Mouse (Mus musculus): ENCODE results near the gene Arpp21. TPM values are rescaled to one million over a fixed set of nuclear protein-coding genes. Genes with fewer than 3 reads are reported as not detected.

Gene Arpp21
- polyA plus RNA-seq, 1 experiment from 2014 or later: 0.77 TPM

DNA sequence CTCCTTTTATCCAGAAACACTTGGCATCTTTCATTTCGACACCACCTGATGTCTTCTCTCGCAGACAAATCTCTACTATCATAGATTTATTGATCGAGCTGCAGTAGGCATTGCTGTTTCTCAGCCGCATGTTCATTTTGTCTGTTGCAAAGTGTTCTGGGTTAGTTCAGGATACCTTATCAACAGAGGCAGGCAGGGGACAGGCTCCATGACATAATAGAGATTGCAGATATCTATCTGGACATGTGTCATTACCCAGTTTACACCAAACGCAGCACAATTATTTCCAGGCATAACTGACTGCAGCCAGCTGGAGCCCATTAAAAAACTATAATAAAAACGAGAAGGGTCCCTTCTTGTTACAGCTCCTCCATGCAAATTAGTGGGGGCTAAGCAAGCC, 59.4 kb downstream of the Arpp21 start:
- 20% methylated on average over 6 of the region's 6 CpGs for WGBS (ENCODE audit: insufficient replicate concordance)
- Histone ChIP-seq H3K27ac (replicated peaks) (no peak overlapping the region), H3K36me3 (replicated peaks) (no peaks in the 10 kb centered on the region), H3K4me2 (peak overlapping the region; percentile 29), H3K4me1 (replicated peaks) (peaks cover 71% of the 10 kb centered on the region), H3K9ac (no peak overlapping the region), H3K9me3 (replicated peaks) (no peaks in the 10 kb centered on the region), H3K27me3 (no peaks in the 10 kb centered on the region), H3K4me3 (replicated peaks) (no peak overlapping the region)
- ATAC-seq (ENCODE audit: insufficient read depth): peak; percentile 56

DNA sequence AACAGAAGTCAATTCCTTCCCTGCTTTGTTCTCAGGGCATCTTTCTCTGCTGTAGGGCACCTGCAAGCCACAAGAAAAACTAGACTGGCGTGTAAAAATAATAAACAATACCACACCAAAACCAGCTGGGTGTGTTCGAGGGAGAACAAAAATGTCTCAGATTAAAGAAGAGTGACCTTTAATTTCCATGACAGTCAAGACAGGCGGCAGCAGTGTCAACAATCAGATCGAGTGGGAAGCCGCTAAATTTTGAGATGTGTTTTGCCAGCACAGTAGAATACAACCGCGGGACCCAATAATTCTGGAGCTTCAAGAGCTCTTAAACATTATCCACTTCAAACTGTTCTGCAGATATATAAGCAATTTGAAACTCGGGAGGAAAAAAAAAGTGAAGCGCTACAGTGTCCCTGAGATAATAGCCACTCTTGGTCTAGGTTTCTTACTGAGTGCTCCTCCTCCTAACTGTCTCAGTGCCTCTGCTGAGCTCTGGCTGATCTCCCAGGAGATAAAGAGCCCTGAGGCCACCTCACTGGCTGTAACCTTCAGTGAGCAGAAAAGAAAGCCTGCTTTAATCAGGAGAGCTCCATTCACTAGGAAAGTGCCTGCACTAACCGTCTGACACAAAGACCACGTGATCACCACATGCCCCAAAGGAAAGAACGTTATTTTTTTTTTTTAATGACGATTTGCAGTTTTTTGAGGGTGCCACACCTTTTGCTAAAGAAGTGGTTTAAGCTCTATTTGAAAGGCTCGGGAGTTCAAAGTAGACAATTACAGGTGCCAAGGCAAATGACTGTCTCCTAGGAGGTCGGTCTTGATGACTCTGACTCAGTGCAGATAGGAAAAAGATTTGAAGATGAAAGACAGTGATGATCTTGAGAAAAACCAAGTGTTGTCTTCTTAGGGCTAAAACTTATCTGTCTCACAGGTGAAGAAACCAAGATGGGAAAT, 61.1 kb downstream of the Arpp21 start:
- H3K27me3 ChIP-seq: no peaks in the 10 kb centered on the region
- peak; percentile 82 for ATAC-seq (ENCODE audit: insufficient read depth)
- no peak overlapping the region for H3K27ac ChIP-seq (replicated peaks)
- H3K9ac ChIP-seq: no peak overlapping the region
- peaks cover 61% of the 10 kb centered on the region for H3K4me1 ChIP-seq (replicated peaks)
- H3K9me3 ChIP-seq (replicated peaks): no peaks in the 10 kb centered on the region
- H3K36me3 ChIP-seq (replicated peaks): no peaks in the 10 kb centered on the region
- H3K4me2 ChIP-seq: peak overlapping the region; percentile 42
- peak overlapping the region; percentile 33 for H3K4me3 ChIP-seq (replicated peaks)
- 11% methylated on average over 15 of the region's 15 CpGs for WGBS (ENCODE audit: insufficient replicate concordance)

DNA sequence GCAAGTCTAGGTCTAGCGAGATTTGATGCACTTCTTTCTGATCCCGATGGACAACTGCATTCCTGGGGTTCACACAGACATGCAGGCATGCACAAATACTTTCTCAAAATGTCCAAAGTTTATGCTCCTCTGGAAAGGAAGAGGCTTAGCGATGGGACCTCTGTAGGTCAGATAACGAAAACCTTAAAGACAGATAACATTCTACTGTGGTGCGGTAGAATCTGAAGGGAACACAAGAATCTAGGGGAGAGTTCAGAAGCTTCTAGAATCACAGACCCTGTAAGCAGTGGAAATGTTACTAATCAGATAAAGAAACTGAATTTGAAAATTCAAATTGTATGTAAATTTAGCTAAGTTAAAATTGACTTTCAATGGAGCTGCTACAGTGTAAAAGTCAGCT, 62.0 kb downstream of the Arpp21 start:
- H3K36me3 ChIP-seq (replicated peaks): no peaks in the 10 kb centered on the region
- no peak overlapping the region for H3K27ac ChIP-seq (replicated peaks)
- no peak for ATAC-seq (ENCODE audit: insufficient read depth)
- H3K4me1 ChIP-seq (replicated peaks): peaks cover 55% of the 10 kb centered on the region
- H3K9ac ChIP-seq: no peak overlapping the region
- H3K27me3 ChIP-seq: no peaks in the 10 kb centered on the region
- no peak overlapping the region for H3K4me3 ChIP-seq (replicated peaks)
- no peaks in the 10 kb centered on the region for H3K9me3 ChIP-seq (replicated peaks)
- WGBS (ENCODE audit: insufficient replicate concordance): 37% methylated on average over 5 of the region's 5 CpGs
- peak overlapping the region; percentile 42 for H3K4me2 ChIP-seq

DNA sequence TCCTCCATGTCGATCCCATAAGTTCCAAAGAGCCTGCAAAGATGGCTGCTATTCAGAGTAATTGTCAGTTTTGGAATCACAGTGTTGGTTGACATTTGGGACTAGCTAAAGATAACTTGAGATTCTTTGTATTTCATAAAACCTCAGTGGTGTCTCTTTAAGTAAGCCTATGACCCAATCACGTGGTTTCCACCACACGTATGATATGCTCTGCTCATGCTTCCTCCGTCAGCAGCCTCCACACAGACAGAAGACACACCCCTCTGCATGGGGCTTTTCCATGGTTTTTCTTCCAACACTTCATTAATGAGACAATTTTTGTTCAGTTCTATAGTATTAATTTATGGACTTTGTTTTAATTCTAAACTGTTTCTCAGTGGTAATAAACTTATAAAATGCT, 71.1 kb downstream of the Arpp21 start:
- Histone ChIP-seq H3K27ac (replicated peaks) (no peak overlapping the region), H3K27me3 (no peaks in the 10 kb centered on the region), H3K4me1 (replicated peaks) (no peaks in the 10 kb centered on the region), H3K4me3 (replicated peaks) (no peak overlapping the region), H3K36me3 (replicated peaks) (no peaks in the 10 kb centered on the region), H3K9ac (no peak overlapping the region), H3K9me3 (replicated peaks) (no peaks in the 10 kb centered on the region), H3K4me2 (no peak overlapping the region)
- ATAC-seq (ENCODE audit: insufficient read depth): no peak
- 44% methylated on average over 4 of the region's 4 CpGs for WGBS (ENCODE audit: insufficient replicate concordance)

DNA sequence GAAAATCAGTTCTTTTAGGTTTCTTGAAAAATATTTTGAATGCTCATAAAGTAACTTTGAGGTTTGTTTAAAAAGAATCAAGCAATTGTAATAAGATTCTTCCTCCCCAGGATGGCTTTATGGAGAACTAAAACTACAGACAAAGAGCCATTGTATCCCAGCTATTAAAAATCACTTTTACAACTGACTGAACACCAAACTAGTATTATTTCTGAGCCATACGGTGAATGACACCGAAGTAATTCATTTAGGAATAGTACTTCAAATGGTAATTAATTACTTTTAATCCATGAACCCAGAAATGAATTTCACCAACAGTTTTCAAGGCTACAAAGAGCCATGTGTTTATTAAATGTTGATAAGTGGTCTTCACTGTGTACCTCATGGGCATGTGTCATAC, 74.8 kb downstream of the Arpp21 start:
- H3K9me3 ChIP-seq (replicated peaks): no peaks in the 10 kb centered on the region
- no peak overlapping the region for H3K27ac ChIP-seq (replicated peaks)
- H3K9ac ChIP-seq: no peak overlapping the region
- H3K4me3 ChIP-seq (replicated peaks): no peak overlapping the region
- H3K4me2 ChIP-seq: no peak overlapping the region
- no peak for ATAC-seq (ENCODE audit: insufficient read depth)
- 75% methylated on average over 2 of the region's 2 CpGs for WGBS (ENCODE audit: insufficient replicate concordance)
- H3K27me3 ChIP-seq: no peaks in the 10 kb centered on the region
- H3K36me3 ChIP-seq (replicated peaks): no peaks in the 10 kb centered on the region
- H3K4me1 ChIP-seq (replicated peaks): no peaks in the 10 kb centered on the region

DNA sequence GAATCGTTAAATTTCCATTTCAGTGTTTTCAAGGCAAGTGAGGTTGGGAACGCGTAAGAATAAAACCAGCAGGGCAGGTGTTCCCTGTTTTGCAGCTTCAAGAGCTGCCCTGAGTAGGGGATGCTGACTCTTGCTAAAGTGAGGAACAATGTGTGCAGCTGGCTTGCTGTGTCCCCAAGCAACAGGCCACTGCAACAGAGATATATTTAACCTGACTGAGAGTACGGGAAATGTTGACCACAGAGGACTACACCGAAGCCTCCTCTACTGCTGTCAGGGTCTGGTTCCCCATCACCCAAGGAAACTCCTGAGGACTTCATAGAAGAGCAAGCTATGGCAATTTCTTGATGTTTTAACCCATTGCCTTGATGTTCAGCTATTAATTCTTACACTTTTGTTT, 81.8 kb downstream of the Arpp21 start:
- H3K9ac ChIP-seq: no peak overlapping the region
- 47% methylated on average over 5 of the region's 5 CpGs for WGBS (ENCODE audit: insufficient replicate concordance)
- no peak overlapping the region for H3K27ac ChIP-seq (replicated peaks)
- H3K4me2 ChIP-seq: no peak overlapping the region
- peaks cover 9% of the 10 kb centered on the region for H3K4me1 ChIP-seq (replicated peaks)
- H3K9me3 ChIP-seq (replicated peaks): no peaks in the 10 kb centered on the region
- no peak overlapping the region for H3K4me3 ChIP-seq (replicated peaks)
- ATAC-seq (ENCODE audit: insufficient read depth): no peak
- no peaks in the 10 kb centered on the region for H3K27me3 ChIP-seq
- no peaks in the 10 kb centered on the region for H3K36me3 ChIP-seq (replicated peaks)

DNA sequence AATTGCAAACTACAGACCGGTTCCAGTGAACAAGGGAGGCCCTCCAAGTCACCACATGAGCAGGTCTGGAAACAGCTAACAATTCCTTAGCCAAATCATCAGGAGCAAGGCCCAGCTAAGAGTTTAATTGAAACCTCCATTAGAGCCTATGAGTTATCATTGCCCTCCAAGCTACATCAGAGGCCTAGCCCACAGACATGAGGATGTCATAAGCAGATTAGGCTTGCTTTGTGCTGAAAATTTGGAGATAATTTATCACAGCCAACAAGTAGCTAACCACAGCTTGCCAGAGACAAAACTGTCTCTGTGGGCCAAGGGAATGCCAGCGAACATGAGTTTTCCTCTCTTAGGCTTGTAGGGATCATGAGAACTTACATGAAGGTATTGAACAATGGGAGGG, 83.0 kb downstream of the Arpp21 start:
- Histone ChIP-seq H3K27me3 (no peaks in the 10 kb centered on the region), H3K36me3 (replicated peaks) (no peaks in the 10 kb centered on the region), H3K9ac (no peak overlapping the region), H3K27ac (replicated peaks) (no peak overlapping the region), H3K4me2 (0 out of 2 replicates have a peak overlapping the region, but pooled peaks have one; percentile 2), H3K9me3 (replicated peaks) (no peaks in the 10 kb centered on the region), H3K4me1 (replicated peaks) (peaks cover 9% of the 10 kb centered on the region), H3K4me3 (replicated peaks) (no peak overlapping the region)
- peak; percentile 62 for ATAC-seq (ENCODE audit: insufficient read depth)
- 57% methylated on average over 2 of the region's 2 CpGs for WGBS (ENCODE audit: insufficient replicate concordance)

DNA sequence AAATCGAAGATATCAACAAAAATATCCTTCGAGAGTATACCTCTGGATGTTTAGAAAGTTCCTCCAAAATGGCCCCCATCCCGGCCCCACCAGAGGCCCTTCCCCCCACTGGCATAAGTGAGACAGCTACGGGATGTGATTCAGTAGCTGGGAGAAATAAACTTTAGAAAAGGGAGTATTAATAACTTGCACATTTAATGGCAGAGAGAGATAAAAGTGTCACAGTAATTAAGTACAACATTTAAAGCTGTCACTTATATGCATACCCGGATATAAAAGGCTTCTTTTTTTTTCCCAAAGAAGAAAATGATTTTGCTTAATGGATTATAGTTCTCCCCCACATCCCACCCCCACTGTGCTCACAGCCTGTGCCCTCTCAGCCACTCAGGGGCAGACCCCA, 84.6 kb downstream of the Arpp21 start:
- Histone ChIP-seq H3K27ac (replicated peaks) (no peak overlapping the region), H3K4me1 (replicated peaks) (peaks cover 9% of the 10 kb centered on the region), H3K9ac (no peak overlapping the region), H3K27me3 (no peaks in the 10 kb centered on the region), H3K36me3 (replicated peaks) (no peaks in the 10 kb centered on the region), H3K9me3 (replicated peaks) (no peaks in the 10 kb centered on the region), H3K4me2 (no peak overlapping the region), H3K4me3 (replicated peaks) (no peak overlapping the region)
- WGBS (ENCODE audit: insufficient replicate concordance): 64% methylated on average over 5 of the region's 5 CpGs
- no peak for ATAC-seq (ENCODE audit: insufficient read depth)

DNA sequence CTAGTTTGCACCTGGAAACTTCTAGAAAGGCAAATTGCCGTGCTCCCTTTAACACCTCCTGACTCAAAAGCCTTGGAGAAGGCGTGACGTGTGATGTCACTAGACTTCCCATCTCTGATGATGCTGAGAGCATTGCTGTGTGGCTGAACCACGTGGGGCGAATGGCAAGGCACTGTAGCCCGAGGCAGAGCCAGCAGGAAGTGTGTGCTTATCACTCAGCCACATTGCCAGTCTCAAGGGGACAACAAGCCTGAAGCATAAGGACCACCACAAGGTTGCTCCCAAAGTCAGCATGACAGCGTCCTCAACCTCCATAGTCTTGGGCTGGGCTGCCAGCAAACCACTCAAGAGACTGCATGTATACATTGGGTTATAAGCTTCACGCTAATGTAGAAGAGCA, 95.1 kb downstream of the Arpp21 start:
- ATAC-seq (ENCODE audit: insufficient read depth): no peak
- WGBS (ENCODE audit: insufficient replicate concordance): 19% methylated on average over 8 of the region's 8 CpGs

DNA sequence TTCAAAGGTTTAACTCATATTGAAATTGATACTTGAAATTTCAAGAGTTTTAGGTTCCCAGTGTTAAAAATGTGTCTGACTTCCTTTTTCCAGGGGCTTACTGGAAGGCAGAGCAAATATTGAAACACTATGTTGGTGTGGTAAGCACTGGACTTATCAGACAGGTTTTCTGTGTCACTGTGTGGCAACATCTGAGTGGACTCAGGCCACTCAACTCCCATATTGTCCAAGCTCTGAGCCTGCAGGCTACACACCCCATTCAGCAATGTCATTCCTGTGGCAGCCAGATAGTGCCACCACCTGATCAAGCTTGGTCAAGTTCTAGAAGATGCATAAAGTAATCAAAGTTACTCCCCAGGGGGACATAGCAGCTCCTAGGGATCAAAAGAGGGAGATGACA, 97.9 kb downstream of the Arpp21 start:
- no peaks in the 10 kb centered on the region for H3K9me3 ChIP-seq (replicated peaks)
- H3K27ac ChIP-seq (replicated peaks): no peak overlapping the region
- no peaks in the 10 kb centered on the region for H3K4me1 ChIP-seq (replicated peaks)
- H3K4me3 ChIP-seq (replicated peaks): no peak overlapping the region
- H3K36me3 ChIP-seq (replicated peaks): no peaks in the 10 kb centered on the region
- H3K27me3 ChIP-seq: no peaks in the 10 kb centered on the region
- H3K4me2 ChIP-seq: no peak overlapping the region
- ATAC-seq (ENCODE audit: insufficient read depth): no peak
- H3K9ac ChIP-seq: no peak overlapping the region

More for the DNA sequence above, 95.1 kb downstream of the Arpp21 start:
- Histone ChIP-seq H3K4me3 (replicated peaks) (no peak overlapping the region), H3K4me1 (replicated peaks) (no peaks in the 10 kb centered on the region), H3K36me3 (replicated peaks) (no peaks in the 10 kb centered on the region), H3K27me3 (no peaks in the 10 kb centered on the region), H3K9ac (no peak overlapping the region), H3K27ac (replicated peaks) (no peak overlapping the region), H3K9me3 (replicated peaks) (no peaks in the 10 kb centered on the region), H3K4me2 (no peak overlapping the region)

DNA sequence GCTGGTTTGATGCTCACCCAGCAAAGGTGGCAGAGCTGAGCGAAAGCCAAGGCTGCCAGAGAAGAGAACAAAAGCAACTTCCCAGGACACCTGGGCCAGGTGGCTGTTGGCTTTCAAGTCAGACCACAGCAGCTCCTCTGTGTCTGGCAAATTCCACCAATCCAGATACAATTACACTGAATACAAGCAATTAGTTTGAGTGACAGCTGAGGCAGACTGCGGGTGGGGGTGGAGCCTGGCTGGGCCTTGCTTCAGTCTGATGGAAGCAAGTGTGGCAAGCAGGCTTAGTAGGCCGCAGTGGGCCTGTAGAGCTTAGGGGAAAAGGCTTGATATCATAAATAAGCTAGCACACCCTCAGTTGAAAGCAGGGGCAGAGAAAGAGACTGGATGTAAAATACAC, 104.9 kb downstream of the Arpp21 start:
- ATAC-seq (ENCODE audit: insufficient read depth): no peak
- Histone ChIP-seq H3K4me1 (replicated peaks) (no peaks in the 10 kb centered on the region), H3K27ac (replicated peaks) (no peak overlapping the region), H3K4me2 (no peak overlapping the region), H3K4me3 (replicated peaks) (no peak overlapping the region), H3K36me3 (replicated peaks) (no peaks in the 10 kb centered on the region), H3K9ac (no peak overlapping the region), H3K9me3 (replicated peaks) (no peaks in the 10 kb centered on the region), H3K27me3 (no peaks in the 10 kb centered on the region)
- WGBS (ENCODE audit: insufficient replicate concordance): 64% methylated on average over 3 of the region's 3 CpGs

DNA sequence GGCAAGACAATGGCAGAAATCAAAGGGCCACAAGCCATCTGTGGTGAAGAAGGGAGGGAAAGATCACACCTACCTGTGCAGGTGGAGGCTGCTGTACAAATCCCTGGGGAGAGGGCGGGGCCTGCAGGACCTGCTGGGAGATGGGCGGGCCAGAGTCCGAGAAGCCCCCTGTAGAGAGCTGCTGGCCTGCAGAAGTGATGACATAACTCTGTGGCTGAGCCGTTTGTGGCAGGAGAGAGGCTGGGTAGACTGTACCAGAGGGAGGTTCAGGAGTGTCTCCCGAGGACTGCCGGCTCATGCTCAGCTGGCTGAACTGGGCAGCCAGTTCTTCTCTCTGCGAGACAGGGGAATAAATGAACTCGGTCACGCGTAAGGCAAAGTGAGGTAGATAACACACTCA, 111.1 kb downstream of the Arpp21 start:
- H3K27ac ChIP-seq (replicated peaks): no peak overlapping the region
- H3K9me3 ChIP-seq (replicated peaks): no peaks in the 10 kb centered on the region
- no peak overlapping the region for H3K4me2 ChIP-seq
- no peaks in the 10 kb centered on the region for H3K36me3 ChIP-seq (replicated peaks)
- peaks cover 13% of the 10 kb centered on the region for H3K27me3 ChIP-seq
- ATAC-seq (ENCODE audit: insufficient read depth): no peak
- H3K9ac ChIP-seq: no peak overlapping the region
- WGBS (ENCODE audit: insufficient replicate concordance): 44% methylated on average over 10 of the region's 10 CpGs
- no peaks in the 10 kb centered on the region for H3K4me1 ChIP-seq (replicated peaks)
- H3K4me3 ChIP-seq (replicated peaks): no peak overlapping the region
